Mouse (Mus musculus) liver, embryonic 14.5 days (tissue): ENCODE results near the gene Plpp3. TPM values are rescaled to one million over a fixed set of nuclear protein-coding genes. Genes with fewer than 3 reads are reported as not detected.
A peak's percentile ranks its signal among the peaks of the same experiment; 100 is the strongest.

Source experiments
- ATAC-seq: fragments of 200-750 bp; cut with Nextera tagmentation; 2 replicates; pipeline ENCODE4 v1.8.0; 2017; ENCODE audit warnings: moderate number of reproducible peaks, mild to moderate bottlenecking, moderate library complexity; ENCODE audit not compliant: insufficient read depth
- DNase-seq, 3 experiments: peaks; one replicate each; pipeline ENCODE4 v3.0.0-alpha.2; 2012 to 2013; ENCODE audit warnings: low read depth in 3 of 3, low spot score in 3 of 3
- H3K27ac ChIP-seq: fragments of 300-500 bp; sonication (generic); 2 replicates; pipeline ENCODE4 v1.5.1; 2014; ENCODE audit warnings: moderate library complexity, mild to moderate bottlenecking, control low read depth, inconsistent platforms
- H3K27me3 ChIP-seq: fragments of 300-500 bp; sonication (generic); 2 replicates; pipeline ENCODE4 v1.6.1; 2014; ENCODE audit warnings: mild to moderate bottlenecking, low read length, moderate library complexity; ENCODE audit not compliant: control insufficient read depth, insufficient read depth
- H3K36me3 ChIP-seq: fragments of 300-500 bp; sonication (generic); replicated peaks from 2 replicates; pipeline ENCODE4 v1.6.1; 2014; ENCODE audit warnings: low read depth; ENCODE audit not compliant: control insufficient read depth, insufficient read depth
- H3K4me1 ChIP-seq, 2 experiments: fragments of 200-500 bp in 1 of 2; fragments of 300-500 bp in 1 of 2; sonication (generic) in 1 of 2; replicated peaks; 2 replicates each; pipeline ENCODE4 v1.6.1; 2012 to 2014; ENCODE audit warnings: antibody characterized with exemption in 1 of 2, inconsistent platforms in 1 of 2, low read length in 1 of 2; ENCODE audit not compliant: control insufficient read depth in 2 of 2, insufficient read depth in 2 of 2
- H3K4me2 ChIP-seq: fragments of 300-500 bp; sonication (generic); 2 replicates; pipeline ENCODE4 v1.6.1; 2014; ENCODE audit warnings: low read depth, mild to moderate bottlenecking, control low read depth, moderate library complexity
- H3K4me3 ChIP-seq, 2 experiments: fragments of 200-500 bp in 1 of 2; fragments of 300-500 bp in 1 of 2; sonication (generic) in 1 of 2; 2 replicates each; pipeline ENCODE4 v1.5.1; 2012 to 2014; ENCODE audit warnings: low read depth in 2 of 2, low read length in 2 of 2, mild to moderate bottlenecking in 2 of 2, control low read depth in 1 of 2, inconsistent platforms in 1 of 2, moderate library complexity in 1 of 2; ENCODE audit not compliant: insufficient read depth in 1 of 2
- H3K9ac ChIP-seq: fragments of 300-500 bp; sonication (generic); replicated peaks from 2 replicates; pipeline ENCODE4 v1.6.1; 2014; ENCODE audit warnings: mild to moderate bottlenecking, control low read depth, moderate library complexity
- H3K9me3 ChIP-seq: fragments of 300-500 bp; sonication (generic); 2 replicates; pipeline ENCODE4 v1.6.1; 2016; ENCODE audit warnings: low read length, mixed read lengths; ENCODE audit not compliant: control insufficient read depth
- CTCF ChIP-seq: IDR thresholded peaks from 2 replicates; pipeline ENCODE4 v1.5.1; 2016; ENCODE audit warnings: antibody characterized with exemption, low read depth, control low read depth
- EP300 ChIP-seq: IDR thresholded peaks from 2 replicates; pipeline ENCODE4 v1.6.1; 2016; ENCODE audit warnings: antibody characterized with exemption, low read depth
- WGBS: fragments of 180-500 bp; shearing (Covaris S2); extraction: QIAGEN DNeasy Blood & Tissue Kit; methylation state at CpG from one replicate; pipeline ENCODE4 v1.1.7; 2014; ENCODE audit not compliant: insufficient replicate concordance; 5-methylcytosine and 5-hydroxymethylcytosine counted together
- polyA plus RNA-seq, 2 experiments: library from polyadenylated mRNA; depleted of rRNA in 1 of 2; stranded (reverse) in 1 of 2; unstranded in 1 of 2; fragments of >200 nt; fragmentation: Nextera tagmentation in 1 of 2; extraction: Ambion mirVana in 1 of 2; gene quantifications; 2 replicates each; pipeline versions ENCODE4 v1.2.1 to v1.2.3; 2012 to 2014

Plpp3 gene
- polyA plus RNA-seq, 2 experiments, result 5.7 to 7.0 TPM

DNA sequence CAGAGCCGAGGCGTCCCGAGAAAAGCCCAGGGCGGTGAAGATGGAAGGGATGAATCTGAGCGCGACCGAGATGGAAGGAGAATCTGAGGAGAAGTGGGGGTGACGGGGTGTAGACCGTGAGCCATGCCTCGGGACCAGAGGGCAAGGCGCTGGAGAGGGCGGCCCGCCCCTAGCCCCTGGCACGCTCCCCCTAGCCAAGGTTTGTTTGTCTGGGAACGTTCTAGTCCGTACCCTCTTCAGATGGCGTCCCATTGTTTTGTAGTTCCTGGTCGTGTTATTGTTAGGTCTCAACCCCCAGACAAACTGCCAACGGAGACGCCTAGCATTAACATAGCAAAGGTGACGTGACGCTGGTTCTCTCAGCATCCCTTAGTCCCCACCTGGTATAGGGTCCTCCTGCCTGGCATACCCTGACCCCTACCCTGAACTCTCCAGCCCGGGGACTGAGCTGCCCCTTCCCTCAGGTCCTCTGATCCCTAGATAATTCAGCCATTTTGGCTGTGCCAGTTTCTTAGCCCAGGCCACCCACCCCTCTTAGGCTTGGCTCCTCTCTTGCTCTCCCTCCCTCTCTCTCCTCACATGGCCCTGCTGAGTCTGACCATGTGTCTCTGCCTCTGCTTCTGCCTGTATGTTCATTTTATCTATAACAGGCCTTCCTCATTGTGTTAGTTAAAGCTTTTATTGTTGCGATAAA is 47.0 kb upstream of the Plpp3 start:
- Histone ChIP-seq H3K9me3 (no peaks in the 10 kb centered on the region), H3K4me3 (peak overlapping the region; percentile 42 to 43), H3K27me3 (peaks cover 23% of the 10 kb centered on the region), H3K9ac (no peak overlapping the region), H3K4me1 (peaks cover 0 to 3% of the 10 kb centered on the region in 2 experiments; a peak in 1 of 4 replicates), H3K27ac (no peak overlapping the region), H3K4me2 (peak overlapping the region; percentile 64), H3K36me3 (no peaks in the 10 kb centered on the region)
- WGBS, result 5% methylated on average over 24 of the region's 24 CpGs
- no peak for ATAC-seq
- no peak for DNase-seq
- TF ChIP-seq EP300 (no peak), CTCF (no peak)

DNA sequence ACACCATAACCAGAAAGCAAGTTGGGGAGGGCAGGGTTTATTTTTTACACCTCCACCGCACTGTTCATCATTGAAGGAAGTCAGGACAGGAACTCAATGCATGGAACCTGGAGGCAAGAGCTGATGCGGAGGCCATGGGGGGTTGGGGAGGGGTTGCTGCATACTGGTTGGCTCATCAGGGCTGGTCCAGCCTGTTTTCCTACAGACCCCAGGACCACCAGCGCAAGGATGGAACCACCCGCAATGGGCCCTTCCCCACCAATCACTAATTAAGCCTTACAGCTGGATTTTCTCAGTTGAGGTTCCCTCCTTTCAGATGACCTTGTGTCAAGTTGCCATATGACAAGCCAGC is 46.5 kb upstream of the Plpp3 start:
- no peak overlapping the region; the same call in 1 of the 2 replicates for H3K4me2 ChIP-seq

DNA sequence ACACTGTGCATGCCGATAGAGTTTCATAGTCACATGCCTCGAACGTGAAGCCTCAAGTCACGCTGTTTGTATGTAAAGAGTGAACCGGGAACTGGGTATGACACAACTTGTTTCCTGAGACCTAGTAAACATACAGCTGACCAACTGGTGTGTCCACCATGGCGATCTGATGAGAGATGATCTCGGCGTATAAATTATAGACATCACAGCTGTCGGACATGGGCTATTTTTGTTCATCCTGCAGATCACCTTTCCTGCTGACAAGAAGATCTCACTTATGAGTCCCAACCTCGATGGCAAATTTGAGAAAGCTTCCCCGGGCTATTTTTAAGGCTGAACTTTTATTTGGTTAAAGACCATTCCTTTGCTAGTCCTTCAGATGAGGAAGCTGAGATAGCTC is 45.4 kb upstream of the Plpp3 start:
- peaks cover 0 to 3% of the 10 kb centered on the region in 2 experiments; a peak in 1 of 4 replicates for H3K4me1 ChIP-seq
- H3K4me2 ChIP-seq, result no peak overlapping the region
- H3K27ac ChIP-seq, result no peak overlapping the region
- H3K9ac ChIP-seq, result no peak overlapping the region
- H3K36me3 ChIP-seq, result no peaks in the 10 kb centered on the region
- no peaks in the 10 kb centered on the region for H3K9me3 ChIP-seq
- H3K27me3 ChIP-seq, result peaks cover 23% of the 10 kb centered on the region
- DNase-seq, result no peak
- no peak overlapping the region for H3K4me3 ChIP-seq
- no peak for TF ChIP-seq EP300
- ATAC-seq, result no peak
- WGBS, result 57% methylated on average over 11 of the region's 11 CpGs

More for the DNA sequence above, 46.5 kb upstream of the Plpp3 start:
- Histone ChIP-seq H3K36me3 (no peaks in the 10 kb centered on the region), H3K9ac (no peak overlapping the region), H3K27me3 (peaks cover 23% of the 10 kb centered on the region), H3K4me3 (no peak overlapping the region), H3K9me3 (no peaks in the 10 kb centered on the region), H3K4me1 (peaks cover 0 to 3% of the 10 kb centered on the region in 2 experiments; a peak in 1 of 4 replicates), H3K27ac (no peak overlapping the region)
- WGBS, result 61% methylated on average over 4 of the region's 4 CpGs
- DNase-seq, result no peak
- no peak for ATAC-seq
- no peak for TF ChIP-seq CTCF
- no peak for TF ChIP-seq EP300

DNA sequence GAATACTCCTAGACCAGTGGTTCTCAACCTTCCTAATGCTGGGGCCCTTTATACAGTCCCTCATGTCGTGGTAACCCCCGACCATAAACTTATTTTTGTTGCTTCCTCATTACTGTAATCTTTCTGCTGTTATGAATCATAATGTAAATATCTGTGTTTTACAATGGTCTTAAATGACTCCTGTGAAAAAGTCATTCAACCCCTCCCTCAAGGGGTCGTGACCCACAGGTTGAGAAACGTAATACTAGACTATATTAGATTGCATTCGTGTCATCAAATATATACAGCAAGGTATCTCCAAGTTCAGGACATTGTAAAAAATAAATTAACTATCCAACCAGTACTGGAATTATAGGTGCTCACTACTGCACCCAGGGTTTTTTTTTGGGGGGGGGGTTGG is 44.1 kb upstream of the Plpp3 start:
- no peak for ATAC-seq
- Histone ChIP-seq H3K27me3 (peaks cover 19% of the 10 kb centered on the region), H3K4me2 (no peak overlapping the region), H3K9ac (no peak overlapping the region), H3K36me3 (no peaks in the 10 kb centered on the region), H3K4me3 (no peak overlapping the region), H3K9me3 (no peaks in the 10 kb centered on the region), H3K4me1 (peaks cover 0 to 3% of the 10 kb centered on the region in 2 experiments; a peak in 1 of 4 replicates), H3K27ac (no peak overlapping the region)
- WGBS, result 50% methylated on average over 5 of the region's 5 CpGs
- DNase-seq, result no peak
- TF ChIP-seq EP300 (no peak), CTCF (no peak)

DNA sequence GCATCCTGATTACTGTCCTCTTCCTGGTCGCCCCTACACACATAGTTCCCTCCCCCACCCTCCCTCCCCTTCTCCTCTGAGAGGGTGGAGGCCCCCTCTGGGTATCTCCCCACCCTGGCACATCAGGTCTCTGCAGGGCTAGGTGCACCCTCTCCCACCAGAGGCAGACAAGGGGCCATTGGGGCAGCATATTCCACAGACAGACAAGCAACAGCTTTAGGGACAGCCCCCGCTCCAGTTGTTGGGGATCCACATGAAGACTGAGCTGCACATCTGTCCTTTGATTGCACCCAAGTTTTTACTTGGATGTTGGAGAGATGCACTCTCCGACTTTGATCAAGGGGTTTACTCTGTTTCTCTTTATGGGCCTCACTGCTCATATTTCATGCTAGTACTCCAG is 43.7 kb upstream of the Plpp3 start:
- whole genome bisulfite sequencing, result 67% methylated on average over 3 of the region's 3 CpGs
- TF ChIP-seq CTCF (no peak), EP300 (no peak)
- DNase-seq, result no peak

More for the DNA sequence above, 43.7 kb upstream of the Plpp3 start:
- Histone ChIP-seq H3K9ac (no peak overlapping the region), H3K4me1 (peaks cover 0 to 3% of the 10 kb centered on the region in 2 experiments; a peak in 1 of 4 replicates), H3K9me3 (no peaks in the 10 kb centered on the region), H3K4me2 (no peak overlapping the region), H3K36me3 (no peaks in the 10 kb centered on the region), H3K4me3 (no peak overlapping the region), H3K27ac (no peak overlapping the region), H3K27me3 (peaks cover 15% of the 10 kb centered on the region)
- no peak for ATAC-seq
